Mouse (Mus musculus) heart, adult 2 months (tissue): Measurements from ENCODE around the gene Sel1l2.

Source experiments
- CTCF ChIP-seq: fragments of 200-600 bp; IDR thresholded peaks from 2 replicates; pipeline ENCODE4 v1.8.1; 2022; ENCODE audit warnings: antibody characterized with exemption, mild to moderate bottlenecking, moderate library complexity
- EP300 ChIP-seq: fragments of 200-500 bp; IDR thresholded peaks from 2 replicates; pipeline ENCODE4 v1.6.1; 2011; ENCODE audit warnings: low read depth, low read length, control low read depth; ENCODE audit not compliant: insufficient read depth
- POLR2A ChIP-seq: fragments of 200-500 bp; IDR thresholded peaks from 2 replicates; pipeline ENCODE4 v1.6.1; 2011; ENCODE audit warnings: mild to moderate bottlenecking, low read depth, low read length, control low read depth; ENCODE audit not compliant: insufficient read depth

DNA sequence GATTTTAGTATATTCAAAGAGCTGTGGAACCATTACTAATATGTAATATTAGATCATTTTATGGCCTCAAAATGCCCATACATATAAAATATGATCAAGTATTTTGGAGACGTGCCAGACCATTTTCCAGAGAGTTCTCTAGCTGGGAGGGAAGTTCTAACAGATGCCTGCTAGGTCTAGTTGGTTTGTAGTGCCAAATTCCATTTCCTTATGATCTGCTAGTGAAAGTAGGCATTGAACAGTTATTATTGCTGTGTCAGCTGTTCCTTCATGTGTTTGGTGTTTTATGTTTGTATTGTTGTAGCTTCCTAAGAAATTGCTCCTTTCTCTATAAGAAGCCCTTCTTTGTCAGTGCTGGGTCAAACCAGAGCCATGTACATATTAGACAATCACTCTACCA, 173.5 kb downstream of the Sel1l2 start:
- TF ChIP-seq POLR2A (no peak), CTCF (no peak), EP300 (no peak)
